Mouse (Mus musculus): ENCODE data around the gene Smyd3. TPM values are rescaled to one million over a fixed set of nuclear protein-coding genes. Genes with fewer than 3 reads are reported as not detected.

The Smyd3 gene
- polyA plus RNA-seq, 1 experiment from 2014 or later = 12.1 TPM

DNA sequence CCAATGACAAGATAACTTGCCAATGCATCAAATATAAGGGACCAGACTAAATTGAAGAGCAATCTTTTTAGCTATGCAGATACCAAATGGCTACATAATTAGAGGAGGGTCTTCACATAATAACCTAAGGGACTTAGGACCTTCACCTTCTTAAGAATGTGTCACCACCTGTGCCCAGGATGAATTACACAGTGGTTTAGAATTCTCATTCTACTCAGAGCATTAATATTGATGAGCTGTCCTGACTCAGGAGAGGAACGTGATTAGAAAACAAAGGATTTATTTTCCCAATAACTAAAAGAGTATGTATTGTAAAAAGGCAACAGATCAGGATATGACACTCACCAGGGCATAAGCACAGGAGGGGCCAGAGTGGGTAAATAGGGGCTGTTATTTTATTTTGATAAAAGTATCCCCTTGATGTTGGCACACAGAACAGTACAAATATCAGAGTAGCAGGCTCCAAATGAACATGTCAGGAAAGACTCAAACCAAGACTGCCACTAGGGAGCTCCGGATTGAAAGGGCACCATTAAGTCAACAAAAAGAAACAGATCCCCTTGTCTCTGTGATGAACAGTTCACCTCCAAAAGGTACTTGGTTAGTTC lies 172.4 kb downstream of the Smyd3 start:
- Histone ChIP-seq H3K27me3 (ENCODE audit: control insufficient read depth, insufficient read depth, low read length) (no peaks in the 10 kb centered on the region), H3K4me2 (replicated peaks; ENCODE audit: low read depth) (no peak overlapping the region), H3K4me1 (replicated peaks; ENCODE audit: control insufficient read depth, insufficient read depth) (no peaks in the 10 kb centered on the region), H3K27ac (replicated peaks) (no peak overlapping the region), H3K9me3 (ENCODE audit: control insufficient read depth, low read length) (no peaks in the 10 kb centered on the region), H3K36me3 (ENCODE audit: control insufficient read depth, insufficient read depth, low read length) (no peaks in the 10 kb centered on the region), H3K4me3 (ENCODE audit: low read depth, low read length) (no peak overlapping the region), H3K9ac (ENCODE audit: low read length) (no peak overlapping the region)
- no peak for TF ChIP-seq CTCF (IDR thresholded peaks at IDR 0.05; ENCODE audit: low read depth)
- TF ChIP-seq EP300 (optimal IDR thresholded peaks at IDR 0.05) = no peak
- ATAC-seq (ENCODE audit: low FRiP score, low TSS enrichment) (no peak), DNase-seq (ENCODE audit: low spot score) (no peak)
- 33% methylated on average over 2 of the region's 2 CpGs for WGBS

GRCm38 (mm10) chr1:179343426-179343825 lies 174.4 kb downstream of the Smyd3 start:
- DNase-seq (ENCODE audit: low spot score) (no peak), ATAC-seq (ENCODE audit: low FRiP score, low TSS enrichment) (no peak)
- no peak overlapping the region for H3K4me3 ChIP-seq (ENCODE audit: low read depth, low read length)
- H3K4me2 ChIP-seq (replicated peaks; ENCODE audit: low read depth) = no peak overlapping the region
- no peak for TF ChIP-seq CTCF (IDR thresholded peaks at IDR 0.05; ENCODE audit: low read depth)
- TF ChIP-seq EP300 (optimal IDR thresholded peaks at IDR 0.05) = no peak
- H3K27me3 ChIP-seq (ENCODE audit: control insufficient read depth, insufficient read depth, low read length) = no peaks in the 10 kb centered on the region
- no peak overlapping the region for H3K9ac ChIP-seq (ENCODE audit: low read length)
- 89% methylated on average over 17 of the region's 17 CpGs for WGBS
- H3K27ac ChIP-seq (replicated peaks) = no peak overlapping the region
- no peaks in the 10 kb centered on the region for H3K36me3 ChIP-seq (ENCODE audit: control insufficient read depth, insufficient read depth, low read length)
- no peaks in the 10 kb centered on the region for H3K4me1 ChIP-seq (replicated peaks; ENCODE audit: control insufficient read depth, insufficient read depth)
- H3K9me3 ChIP-seq (ENCODE audit: control insufficient read depth, low read length) = no peaks in the 10 kb centered on the region

GRCm38 (mm10) chr1:179341589-179341988 lies 176.3 kb downstream of the Smyd3 start:
- H3K4me3 ChIP-seq (ENCODE audit: low read depth, low read length) = no peak overlapping the region
- H3K27ac ChIP-seq (replicated peaks) = no peak overlapping the region
- ATAC-seq (ENCODE audit: low FRiP score, low TSS enrichment) (no peak), DNase-seq (ENCODE audit: low spot score) (no peak)
- H3K27me3 ChIP-seq (ENCODE audit: control insufficient read depth, insufficient read depth, low read length) = no peaks in the 10 kb centered on the region
- H3K4me2 ChIP-seq (replicated peaks; ENCODE audit: low read depth) = no peak overlapping the region
- 78% methylated on average over 1 of the region's 1 CpGs for WGBS
- no peaks in the 10 kb centered on the region for H3K9me3 ChIP-seq (ENCODE audit: control insufficient read depth, low read length)
- no peak overlapping the region for H3K9ac ChIP-seq (ENCODE audit: low read length)
- H3K4me1 ChIP-seq (replicated peaks; ENCODE audit: control insufficient read depth, insufficient read depth) = no peaks in the 10 kb centered on the region
- TF ChIP-seq CTCF (IDR thresholded peaks at IDR 0.05; ENCODE audit: low read depth) (no peak), EP300 (optimal IDR thresholded peaks at IDR 0.05) (no peak)
- no peaks in the 10 kb centered on the region for H3K36me3 ChIP-seq (ENCODE audit: control insufficient read depth, insufficient read depth, low read length)

- H3K27me3 ChIP-seq (ENCODE audit: control insufficient read depth, insufficient read depth, low read length) = no peaks in the 10 kb centered on the region
- no peak overlapping the region for H3K4me2 ChIP-seq (replicated peaks; ENCODE audit: low read depth)
- TF ChIP-seq CTCF (IDR thresholded peaks at IDR 0.05; ENCODE audit: low read depth) (no peak), EP300 (optimal IDR thresholded peaks at IDR 0.05) (no peak)
- 90% methylated on average over 3 of the region's 3 CpGs for WGBS
- no peaks in the 10 kb centered on the region for H3K36me3 ChIP-seq (ENCODE audit: control insufficient read depth, insufficient read depth, low read length)
- no peak overlapping the region for H3K27ac ChIP-seq (replicated peaks)
- no peaks in the 10 kb centered on the region for H3K4me1 ChIP-seq (replicated peaks; ENCODE audit: control insufficient read depth, insufficient read depth)
- H3K4me3 ChIP-seq (ENCODE audit: low read depth, low read length) = no peak overlapping the region
- no peak overlapping the region for H3K9ac ChIP-seq (ENCODE audit: low read length)
- no peaks in the 10 kb centered on the region for H3K9me3 ChIP-seq (ENCODE audit: control insufficient read depth, low read length)
- no peak for ATAC-seq (ENCODE audit: low FRiP score, low TSS enrichment)
- no peak for DNase-seq (ENCODE audit: low spot score)
These were observed 178.8 kb downstream of the Smyd3 start for GRCm38 (mm10) chr1:179339066-179339465.

GRCm38 (mm10) chr1:179337529-179337928 lies 180.3 kb downstream of the Smyd3 start:
- WGBS = 83% methylated on average over 5 of the region's 5 CpGs
- H3K9me3 ChIP-seq (ENCODE audit: control insufficient read depth, low read length) = no peaks in the 10 kb centered on the region
- no peak for TF ChIP-seq EP300 (optimal IDR thresholded peaks at IDR 0.05)
- H3K27ac ChIP-seq (replicated peaks) = no peak overlapping the region
- DNase-seq (ENCODE audit: low spot score) (no peak), ATAC-seq (ENCODE audit: low FRiP score, low TSS enrichment) (no peak)
- no peak overlapping the region for H3K9ac ChIP-seq (ENCODE audit: low read length)
- no peak overlapping the region for H3K4me2 ChIP-seq (replicated peaks; ENCODE audit: low read depth)
- no peaks in the 10 kb centered on the region for H3K4me1 ChIP-seq (replicated peaks; ENCODE audit: control insufficient read depth, insufficient read depth)
- no peaks in the 10 kb centered on the region for H3K27me3 ChIP-seq (ENCODE audit: control insufficient read depth, insufficient read depth, low read length)
- H3K4me3 ChIP-seq (ENCODE audit: low read depth, low read length) = no peak overlapping the region
- no peaks in the 10 kb centered on the region for H3K36me3 ChIP-seq (ENCODE audit: control insufficient read depth, insufficient read depth, low read length)

GRCm38 (mm10) chr1:179326965-179327308 lies 190.9 kb downstream of the Smyd3 start:
- H3K4me3 ChIP-seq (ENCODE audit: low read depth, low read length) = no peak overlapping the region
- H3K27ac ChIP-seq (replicated peaks) = no peak overlapping the region
- H3K9me3 ChIP-seq (ENCODE audit: control insufficient read depth, low read length) = no peaks in the 10 kb centered on the region
- H3K9ac ChIP-seq (ENCODE audit: low read length) = no peak overlapping the region
- DNase-seq (ENCODE audit: low spot score) (no peak), ATAC-seq (ENCODE audit: low FRiP score, low TSS enrichment) (no peak)
- H3K4me2 ChIP-seq (replicated peaks; ENCODE audit: low read depth) = no peak overlapping the region
- no peaks in the 10 kb centered on the region for H3K27me3 ChIP-seq (ENCODE audit: control insufficient read depth, insufficient read depth, low read length)
- no peaks in the 10 kb centered on the region for H3K4me1 ChIP-seq (replicated peaks; ENCODE audit: control insufficient read depth, insufficient read depth)
- H3K36me3 ChIP-seq (ENCODE audit: control insufficient read depth, insufficient read depth, low read length) = no peaks in the 10 kb centered on the region
- WGBS = 94% methylated on average over 3 of the region's 3 CpGs
- TF ChIP-seq EP300 (optimal IDR thresholded peaks at IDR 0.05) (no peak), CTCF (IDR thresholded peaks at IDR 0.05; ENCODE audit: low read depth) (no peak)

Data from stomach, postnatal 0 days (tissue).